Mouse (Mus musculus) erythroblast, embryonic 14.5 days (primary cell): ENCODE results near the gene Scaper.

Experiments used
- GATA1 ChIP-seq: IDR thresholded peaks from 2 replicates; pipeline ENCODE4 v1.6.1; 2012; ENCODE audit warnings: low read length, inconsistent platforms, mixed read lengths
- TAL1 ChIP-seq: IDR thresholded peaks from 3 replicates; pipeline ENCODE4 v1.6.1; 2012; ENCODE audit warnings: low read length, inconsistent platforms, mixed read lengths

DNA sequence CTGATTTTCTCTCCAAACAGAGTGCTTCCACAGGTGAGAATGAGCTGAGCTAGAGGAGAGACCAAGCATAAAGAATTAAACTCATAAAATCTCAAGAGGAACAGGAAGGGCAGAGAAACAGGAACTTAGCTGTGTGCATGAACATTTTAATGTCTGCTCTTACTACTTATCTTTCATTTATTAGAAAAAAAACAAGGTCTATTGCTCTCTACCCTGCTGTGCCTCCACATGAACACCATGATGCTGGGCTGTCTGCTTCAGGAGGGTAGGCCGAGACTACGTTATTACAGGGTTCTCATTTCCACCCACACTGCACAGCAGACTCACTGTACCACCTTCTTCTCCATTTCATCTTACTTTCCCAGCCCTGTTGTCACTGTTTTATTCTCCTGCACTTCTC is 291.5 kb downstream of the Scaper start:
- TF ChIP-seq GATA1 (no peak), TAL1 (no peak)
